Mouse (Mus musculus): ENCODE results near the gene Xrra1. TPM values are rescaled to one million over a fixed set of nuclear protein-coding genes. Genes with fewer than 3 reads are reported as not detected.

Gene Xrra1
- polyA plus RNA-seq, 1 experiment from 2014 or later, result 0.37 TPM

GRCm38 (mm10) chr7:99911038-99911437 is 52.1 kb downstream of the Xrra1 start:
- WGBS, result 84% methylated on average over 5 of the region's 5 CpGs
- H3K9ac ChIP-seq, result no peak overlapping the region

GRCm38 (mm10) chr7:99914316-99914715 is 55.4 kb downstream of the Xrra1 start:
- no peak overlapping the region for H3K4me2 ChIP-seq
- peaks cover 34% of the 10 kb centered on the region for H3K27me3 ChIP-seq
- no peak overlapping the region for H3K27ac ChIP-seq
- no peaks in the 10 kb centered on the region for H3K36me3 ChIP-seq (replicated peaks)
- no peak for ATAC-seq (ENCODE audit: low FRiP score)
- no peaks in the 10 kb centered on the region for H3K9me3 ChIP-seq
- 91% methylated on average over 10 of the region's 10 CpGs for WGBS
- H3K4me3 ChIP-seq (replicated peaks), result no peak overlapping the region
- H3K4me1 ChIP-seq, result peaks cover 15% of the 10 kb centered on the region
- no peak overlapping the region for H3K9ac ChIP-seq

More at GRCm38 (mm10) chr7:99911038-99911437, 52.1 kb downstream of the Xrra1 start:
- Histone ChIP-seq H3K36me3 (replicated peaks) (no peaks in the 10 kb centered on the region), H3K27me3 (peaks cover 4% of the 10 kb centered on the region; the same call in 1 of the 2 replicates), H3K4me2 (no peak overlapping the region), H3K4me1 (no peaks in the 10 kb centered on the region), H3K27ac (no peak overlapping the region), H3K4me3 (replicated peaks) (no peak overlapping the region), H3K9me3 (no peaks in the 10 kb centered on the region)
- ATAC-seq (ENCODE audit: low FRiP score), result no peak

GRCm38 (mm10) chr7:99915511-99915910 is 56.6 kb downstream of the Xrra1 start:
- Histone ChIP-seq H3K4me1 (peaks cover 15% of the 10 kb centered on the region), H3K36me3 (replicated peaks) (no peaks in the 10 kb centered on the region), H3K27me3 (peaks cover 37% of the 10 kb centered on the region), H3K4me2 (no peak overlapping the region), H3K9me3 (no peaks in the 10 kb centered on the region), H3K4me3 (replicated peaks) (no peak overlapping the region), H3K9ac (no peak overlapping the region), H3K27ac (no peak overlapping the region)
- no peak for ATAC-seq (ENCODE audit: low FRiP score)
- WGBS, result 71% methylated on average over 2 of the region's 2 CpGs

- Histone ChIP-seq H3K27me3 (peaks cover 37% of the 10 kb centered on the region), H3K4me1 (peaks cover 15% of the 10 kb centered on the region), H3K27ac (no peak overlapping the region), H3K9me3 (no peaks in the 10 kb centered on the region), H3K4me3 (replicated peaks) (peak overlapping the region; percentile 37), H3K36me3 (replicated peaks) (peaks cover 3% of the 10 kb centered on the region; the same call in 1 of the 2 replicates), H3K9ac (peak overlapping the region; percentile 45), H3K4me2 (peak overlapping the region; percentile 71)
- peak; percentile 67 for ATAC-seq (ENCODE audit: low FRiP score)
- 7% methylated on average over 22 of the region's 22 CpGs for WGBS
Measured at GRCm38 (mm10) chr7:99916741-99917319, 57.9 kb downstream of the Xrra1 start.

- Histone ChIP-seq H3K36me3 (replicated peaks) (peaks cover 4% of the 10 kb centered on the region; the same call in 1 of the 2 replicates), H3K27ac (no peak overlapping the region), H3K9me3 (no peaks in the 10 kb centered on the region), H3K4me1 (peaks cover 15% of the 10 kb centered on the region), H3K9ac (peak overlapping the region; percentile 45), H3K4me3 (replicated peaks) (peak overlapping the region; percentile 37), H3K4me2 (peak overlapping the region; percentile 71), H3K27me3 (peaks cover 37% of the 10 kb centered on the region)
- WGBS, result under 1% methylated on average over 36 of the region's 36 CpGs
- peak; percentile 60 for ATAC-seq (ENCODE audit: low FRiP score)
Measured at GRCm38 (mm10) chr7:99917320-99917844, 58.5 kb downstream of the Xrra1 start.

- H3K27me3 ChIP-seq, result peaks cover 37% of the 10 kb centered on the region
- H3K36me3 ChIP-seq (replicated peaks), result peaks cover 19% of the 10 kb centered on the region
- ATAC-seq (ENCODE audit: low FRiP score), result no peak
- H3K9ac ChIP-seq, result no peak overlapping the region
- H3K4me3 ChIP-seq (replicated peaks), result no peak overlapping the region
- H3K4me1 ChIP-seq, result peaks cover 15% of the 10 kb centered on the region
- no peaks in the 10 kb centered on the region for H3K9me3 ChIP-seq
- no peak overlapping the region for H3K27ac ChIP-seq
- whole genome bisulfite sequencing, result 98% methylated on average over 2 of the region's 2 CpGs
- no peak overlapping the region for H3K4me2 ChIP-seq
Measured at GRCm38 (mm10) chr7:99919164-99919563, 60.2 kb downstream of the Xrra1 start.

- no peak for ATAC-seq (ENCODE audit: low FRiP score)
- Histone ChIP-seq H3K4me3 (replicated peaks) (no peak overlapping the region), H3K27me3 (peaks cover 37% of the 10 kb centered on the region), H3K4me1 (peaks cover 15% of the 10 kb centered on the region), H3K4me2 (no peak overlapping the region), H3K27ac (no peak overlapping the region), H3K9ac (no peak overlapping the region), H3K9me3 (no peaks in the 10 kb centered on the region), H3K36me3 (replicated peaks) (peaks cover 27% of the 10 kb centered on the region)
- WGBS, result 90% methylated on average over 6 of the region's 6 CpGs
Measured at GRCm38 (mm10) chr7:99919971-99920370, 61.1 kb downstream of the Xrra1 start.

- Histone ChIP-seq H3K27me3 (peaks cover 37% of the 10 kb centered on the region), H3K4me3 (replicated peaks) (no peak overlapping the region), H3K4me1 (peaks cover 15% of the 10 kb centered on the region), H3K27ac (no peak overlapping the region), H3K9me3 (no peaks in the 10 kb centered on the region), H3K36me3 (replicated peaks) (peaks cover 32% of the 10 kb centered on the region), H3K4me2 (no peak overlapping the region), H3K9ac (no peak overlapping the region)
- no peak for ATAC-seq (ENCODE audit: low FRiP score)
- 95% methylated on average over 2 of the region's 2 CpGs for whole genome bisulfite sequencing
Measured at GRCm38 (mm10) chr7:99920416-99920815, 61.5 kb downstream of the Xrra1 start.

GRCm38 (mm10) chr7:99926916-99927714 is 68.2 kb downstream of the Xrra1 start:
- H3K4me1 ChIP-seq, result no peaks in the 10 kb centered on the region
- no peak overlapping the region for H3K4me3 ChIP-seq (replicated peaks)
- H3K4me2 ChIP-seq, result no peak overlapping the region
- no peak overlapping the region for H3K9ac ChIP-seq
- no peaks in the 10 kb centered on the region for H3K9me3 ChIP-seq
- H3K27ac ChIP-seq, result no peak overlapping the region
- no peak for ATAC-seq (ENCODE audit: low FRiP score)
- WGBS, result 81% methylated on average over 10 of the region's 10 CpGs
- H3K27me3 ChIP-seq, result no peaks in the 10 kb centered on the region
- H3K36me3 ChIP-seq (replicated peaks), result peaks cover 47% of the 10 kb centered on the region

GRCm38 (mm10) chr7:99935758-99936157 is 76.8 kb downstream of the Xrra1 start:
- no peak overlapping the region for H3K4me2 ChIP-seq
- no peaks in the 10 kb centered on the region for H3K27me3 ChIP-seq
- H3K4me3 ChIP-seq (replicated peaks), result no peak overlapping the region
- no peak overlapping the region for H3K9ac ChIP-seq
- no peaks in the 10 kb centered on the region for H3K9me3 ChIP-seq
- 90% methylated on average over 1 of the region's 1 CpGs for WGBS
- no peaks in the 10 kb centered on the region for H3K4me1 ChIP-seq
- H3K27ac ChIP-seq, result no peak overlapping the region
- H3K36me3 ChIP-seq (replicated peaks), result peaks cover 55% of the 10 kb centered on the region
- ATAC-seq (ENCODE audit: low FRiP score), result no peak

- WGBS, result 100% methylated on average over 1 of the region's 1 CpGs
- Histone ChIP-seq H3K36me3 (replicated peaks) (peaks cover 65% of the 10 kb centered on the region), H3K27me3 (no peaks in the 10 kb centered on the region), H3K4me2 (no peak overlapping the region), H3K27ac (no peak overlapping the region), H3K9me3 (no peaks in the 10 kb centered on the region), H3K9ac (no peak overlapping the region), H3K4me1 (no peaks in the 10 kb centered on the region), H3K4me3 (replicated peaks) (no peak overlapping the region)
- no peak for ATAC-seq (ENCODE audit: low FRiP score)
Measured at GRCm38 (mm10) chr7:99940669-99941068, 81.8 kb downstream of the Xrra1 start.

GRCm38 (mm10) chr7:99944520-99944919 is 85.6 kb downstream of the Xrra1 start:
- no peak for ATAC-seq (ENCODE audit: low FRiP score)
- 98% methylated on average over 3 of the region's 3 CpGs for WGBS
- Histone ChIP-seq H3K36me3 (replicated peaks) (peaks cover 74% of the 10 kb centered on the region), H3K27me3 (no peaks in the 10 kb centered on the region), H3K4me3 (replicated peaks) (no peak overlapping the region), H3K4me1 (no peaks in the 10 kb centered on the region), H3K27ac (no peak overlapping the region), H3K4me2 (no peak overlapping the region), H3K9me3 (no peaks in the 10 kb centered on the region), H3K9ac (no peak overlapping the region)
